Mouse (Mus musculus): ENCODE results near the gene Shb. TPM values are rescaled to one million over a fixed set of nuclear protein-coding genes. Genes with fewer than 3 reads are reported as not detected.
A peak's percentile ranks its signal among the peaks of the same experiment; 100 is the strongest.

Shb gene
- polyA plus RNA-seq, 1 experiment from 2014 or later: 7.2 TPM

DNA sequence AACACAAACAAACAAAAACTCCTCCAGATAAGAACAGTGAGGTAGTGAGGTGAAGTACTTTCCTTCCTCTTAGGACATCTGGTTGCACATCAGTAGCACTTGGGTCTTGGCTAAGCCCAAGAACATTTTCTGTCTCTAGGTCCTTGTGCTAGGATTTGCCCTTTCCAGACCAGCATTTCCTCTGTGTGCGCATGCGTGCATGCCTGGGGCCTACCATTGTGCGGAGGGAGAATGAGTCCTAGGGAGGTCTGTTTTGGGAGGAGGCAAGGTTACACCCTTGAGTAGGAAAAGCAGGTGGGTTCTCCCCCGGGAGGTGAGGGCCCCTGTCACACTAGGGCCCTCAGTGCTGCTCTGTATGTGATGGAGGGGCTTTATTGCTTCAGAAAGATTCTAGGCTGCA is 113.2 kb downstream of the Shb start:
- H3K27ac ChIP-seq (replicated peaks): no peak overlapping the region
- H3K9me3 ChIP-seq: no peaks in the 10 kb centered on the region
- peaks cover 13% of the 10 kb centered on the region for H3K4me1 ChIP-seq (replicated peaks)
- no peaks in the 10 kb centered on the region for H3K36me3 ChIP-seq
- no peak overlapping the region for H3K4me2 ChIP-seq
- H3K9ac ChIP-seq: no peak overlapping the region
- H3K27me3 ChIP-seq: no peaks in the 10 kb centered on the region
- no peak for ATAC-seq (ENCODE audit: low FRiP score, low read depth)
- WGBS: 82% methylated on average over 4 of the region's 4 CpGs
- H3K4me3 ChIP-seq: no peak overlapping the region

DNA sequence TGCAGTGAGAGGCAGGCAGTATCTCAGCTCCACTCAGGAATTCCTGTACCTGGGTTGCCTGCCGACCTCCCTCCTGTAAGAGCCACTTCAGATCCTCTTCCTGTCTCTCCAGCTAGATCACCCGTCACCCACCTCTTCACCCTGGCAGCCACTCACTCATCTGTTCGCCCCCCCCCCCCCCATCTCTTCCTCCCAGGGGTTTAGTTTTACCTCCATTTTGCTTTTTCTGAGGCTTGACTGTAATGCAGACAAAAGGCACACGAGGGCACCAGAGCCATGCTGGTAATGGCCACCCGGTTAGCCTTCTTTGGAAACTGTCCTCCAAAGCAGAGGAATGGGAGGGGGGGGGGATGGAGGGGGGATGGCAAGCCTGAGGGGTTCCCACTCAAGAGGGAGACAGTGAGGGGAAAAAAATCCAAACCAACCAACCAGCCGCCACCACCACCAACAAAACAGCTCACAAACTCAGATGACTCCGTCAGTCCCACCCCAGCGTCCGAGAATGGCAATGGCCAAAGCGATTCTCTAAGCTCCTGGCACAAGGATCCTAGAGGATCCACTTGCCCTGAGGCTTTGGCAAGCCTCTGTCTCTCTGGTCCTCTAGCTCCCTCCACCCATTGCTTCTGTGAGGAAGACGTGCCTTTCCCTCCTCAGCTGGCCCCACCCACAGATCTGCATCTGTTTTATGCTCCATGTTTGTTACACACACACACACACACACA is 113.9 kb downstream of the Shb start:
- Histone ChIP-seq H3K36me3 (no peaks in the 10 kb centered on the region), H3K4me3 (no peak overlapping the region), H3K27ac (replicated peaks) (no peak overlapping the region), H3K9ac (no peak overlapping the region), H3K4me1 (replicated peaks) (peaks cover 13% of the 10 kb centered on the region), H3K27me3 (no peaks in the 10 kb centered on the region), H3K9me3 (no peaks in the 10 kb centered on the region), H3K4me2 (peak overlapping the region; percentile 44)
- 26% methylated on average over 10 of the region's 11 CpGs for WGBS
- peak; percentile 65; the same call in 1 of the 2 replicates for ATAC-seq (ENCODE audit: low FRiP score, low read depth)

DNA sequence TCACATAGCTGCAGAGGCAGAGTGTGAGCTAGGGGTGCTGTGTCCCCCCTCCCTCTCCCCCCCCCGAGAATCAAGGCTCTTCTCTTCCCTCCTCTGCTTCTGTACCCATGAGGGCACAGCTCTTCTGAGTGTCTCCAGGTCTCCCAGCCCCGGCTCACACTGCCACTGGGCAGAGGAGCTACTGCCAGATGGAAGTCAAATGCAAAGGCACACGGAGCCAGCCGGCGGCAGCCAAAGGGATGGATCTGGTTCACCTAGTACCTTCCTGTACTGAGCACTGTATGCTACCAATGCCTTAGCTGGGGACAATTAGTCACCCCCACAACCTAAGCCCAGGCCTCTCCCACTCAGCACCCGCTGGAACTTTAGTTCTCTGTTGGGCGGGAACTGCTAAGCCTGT is 116.0 kb downstream of the Shb start:
- H3K9ac ChIP-seq: no peak overlapping the region
- no peaks in the 10 kb centered on the region for H3K9me3 ChIP-seq
- 73% methylated on average over 7 of the region's 7 CpGs for WGBS
- H3K27me3 ChIP-seq: no peaks in the 10 kb centered on the region
- ATAC-seq (ENCODE audit: low FRiP score, low read depth): no peak
- H3K4me2 ChIP-seq: no peak overlapping the region
- no peak overlapping the region for H3K4me3 ChIP-seq
- no peak overlapping the region for H3K27ac ChIP-seq (replicated peaks)
- H3K36me3 ChIP-seq: no peaks in the 10 kb centered on the region
- peaks cover 12% of the 10 kb centered on the region for H3K4me1 ChIP-seq (replicated peaks)

DNA sequence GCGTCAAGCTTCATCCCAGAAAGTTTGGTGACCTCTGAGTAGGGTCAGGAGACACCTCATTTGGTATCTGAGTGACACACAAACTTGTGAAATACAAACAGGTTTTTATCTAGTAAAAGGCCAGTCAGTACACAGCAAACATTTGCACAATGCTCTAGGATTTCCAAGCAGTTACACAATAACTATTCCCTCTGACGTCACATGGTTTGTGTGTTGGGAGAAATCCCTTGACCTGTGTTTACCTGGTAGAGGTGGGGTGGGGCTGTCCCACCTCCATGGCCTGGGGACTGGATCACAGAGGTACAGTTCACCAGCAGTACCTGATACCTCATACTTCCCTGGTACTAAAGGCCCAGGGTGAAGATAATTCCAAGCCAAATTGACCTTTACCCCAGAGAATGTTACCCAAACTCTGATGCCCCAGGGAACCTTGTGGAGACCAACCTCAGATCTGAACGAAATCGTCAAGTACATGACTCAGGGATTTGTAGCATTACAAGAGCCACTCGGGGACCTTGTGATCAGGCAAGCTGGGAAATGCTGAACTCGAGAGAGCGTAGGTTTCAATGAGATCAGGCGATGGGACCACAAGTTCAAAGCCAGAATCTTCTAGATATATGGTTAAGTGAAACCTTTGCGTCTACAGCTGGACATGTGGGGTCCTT is 118.5 kb downstream of the Shb start:
- Histone ChIP-seq H3K9me3 (no peaks in the 10 kb centered on the region), H3K9ac (no peak overlapping the region), H3K4me2 (no peak overlapping the region), H3K4me3 (no peak overlapping the region), H3K36me3 (no peaks in the 10 kb centered on the region), H3K4me1 (replicated peaks) (peaks cover 13% of the 10 kb centered on the region), H3K27me3 (no peaks in the 10 kb centered on the region), H3K27ac (replicated peaks) (no peak overlapping the region)
- ATAC-seq (ENCODE audit: low FRiP score, low read depth): no peak
- WGBS: 83% methylated on average over 9 of the region's 9 CpGs

DNA sequence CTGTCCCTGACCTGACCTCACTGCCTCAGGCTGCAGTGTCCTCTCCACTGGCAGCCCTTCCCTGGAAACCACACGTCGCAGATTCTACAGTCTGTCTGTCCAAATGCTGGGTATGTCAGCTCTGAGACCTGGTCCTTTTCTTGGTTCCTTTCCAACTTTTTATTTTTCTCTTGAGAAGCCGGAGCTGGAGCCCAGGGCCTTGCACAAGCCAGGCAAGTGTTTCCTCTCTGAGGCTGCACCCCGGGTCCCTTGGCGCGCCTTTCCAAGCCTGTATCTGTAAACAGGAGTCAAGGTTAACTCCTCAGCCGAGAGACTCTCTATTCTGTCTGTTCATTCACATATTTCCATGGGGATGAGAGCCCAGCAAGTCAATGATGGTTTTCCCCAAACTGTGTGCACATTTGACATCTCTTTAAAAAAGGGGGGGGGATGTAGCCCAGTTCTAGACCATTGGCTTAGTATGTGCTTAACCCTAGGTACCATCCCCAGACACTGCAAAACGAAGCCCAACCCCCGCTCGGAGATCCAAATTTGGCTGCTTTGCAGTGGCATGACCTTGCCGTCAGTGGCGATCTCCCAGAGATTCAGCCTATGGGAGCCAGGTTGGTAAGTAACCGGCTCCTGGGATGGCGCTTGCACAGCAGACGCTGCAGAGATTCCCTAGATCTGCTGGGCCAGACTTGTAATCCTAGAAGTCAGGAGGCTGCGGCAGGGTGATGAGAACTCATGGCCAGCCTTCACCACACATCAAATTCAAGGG is 119.7 kb downstream of the Shb start:
- 71% methylated on average over 16 of the region's 16 CpGs for WGBS
- ATAC-seq (ENCODE audit: low FRiP score, low read depth): no peak

DNA sequence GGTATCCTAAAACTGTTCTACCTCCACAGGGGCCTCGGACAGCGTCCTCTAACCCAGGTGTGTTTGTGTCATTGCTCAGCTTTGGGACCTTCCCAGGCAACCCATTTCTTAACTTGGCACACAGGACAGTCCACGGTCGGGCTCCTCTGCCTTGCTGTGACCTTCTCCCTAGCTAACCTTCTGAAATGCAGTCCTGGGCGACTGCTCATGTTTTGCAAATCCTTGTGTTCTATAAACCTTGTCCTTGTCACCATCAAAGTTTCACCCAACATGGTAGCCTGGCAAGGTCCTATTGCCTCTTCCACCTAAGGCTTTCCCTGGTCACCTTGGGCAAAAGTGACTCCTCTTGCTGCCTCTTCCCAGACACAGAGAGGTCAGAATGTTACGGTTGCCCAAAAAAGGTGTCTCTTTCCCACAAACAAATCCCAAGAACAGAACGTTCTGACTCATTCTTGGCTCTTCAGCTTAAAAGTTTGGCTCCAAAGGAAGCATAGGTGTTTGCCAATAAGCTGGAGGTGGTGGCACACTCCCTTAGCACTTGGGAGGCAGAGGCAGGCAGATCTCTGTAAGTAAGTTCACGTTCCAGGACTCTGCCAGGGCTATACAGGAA is 121.0 kb downstream of the Shb start:
- 90% methylated on average over 8 of the region's 8 CpGs for WGBS
- Histone ChIP-seq H3K27me3 (no peaks in the 10 kb centered on the region), H3K4me1 (replicated peaks) (peaks cover 24% of the 10 kb centered on the region), H3K4me2 (no peak overlapping the region), H3K36me3 (no peaks in the 10 kb centered on the region), H3K9ac (no peak overlapping the region), H3K27ac (replicated peaks) (no peak overlapping the region), H3K9me3 (no peaks in the 10 kb centered on the region), H3K4me3 (no peak overlapping the region)
- no peak for ATAC-seq (ENCODE audit: low FRiP score, low read depth)

More for the DNA sequence above, 119.7 kb downstream of the Shb start:
- Histone ChIP-seq H3K9me3 (no peaks in the 10 kb centered on the region), H3K4me3 (no peak overlapping the region), H3K27ac (replicated peaks) (no peak overlapping the region), H3K27me3 (no peaks in the 10 kb centered on the region), H3K4me2 (no peak overlapping the region), H3K36me3 (no peaks in the 10 kb centered on the region), H3K9ac (no peak overlapping the region), H3K4me1 (replicated peaks) (peaks cover 10% of the 10 kb centered on the region)

DNA sequence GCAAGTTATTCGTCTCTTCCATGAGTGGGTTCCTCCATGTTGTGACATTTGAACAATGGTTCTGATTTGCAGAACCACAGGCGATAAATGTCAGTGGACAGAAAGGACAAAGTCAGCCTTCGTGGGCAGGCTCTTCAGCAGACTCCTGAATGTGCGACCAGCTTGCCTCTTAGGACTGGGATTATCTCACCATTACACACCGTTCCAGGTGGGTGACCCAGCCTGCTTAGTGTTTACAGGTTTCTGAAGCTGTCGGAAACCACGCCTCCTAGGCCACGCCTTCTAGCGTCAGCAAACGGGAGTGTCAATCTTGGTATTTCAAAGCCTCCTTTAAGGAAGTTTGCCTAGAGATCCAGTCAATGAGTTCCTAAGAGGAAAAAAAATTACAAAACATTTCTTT is 123.0 kb downstream of the Shb start:
- Histone ChIP-seq H3K36me3 (no peaks in the 10 kb centered on the region), H3K4me1 (replicated peaks) (peaks cover 34% of the 10 kb centered on the region), H3K9me3 (no peaks in the 10 kb centered on the region), H3K4me2 (peak overlapping the region; percentile 96), H3K4me3 (peak overlapping the region; percentile 99), H3K27me3 (no peaks in the 10 kb centered on the region), H3K9ac (peak overlapping the region; percentile 98), H3K27ac (replicated peaks) (peak overlapping the region; percentile 96)
- no peak for ATAC-seq (ENCODE audit: low FRiP score, low read depth)
- WGBS: under 1% methylated on average over 10 of the region's 10 CpGs

DNA sequence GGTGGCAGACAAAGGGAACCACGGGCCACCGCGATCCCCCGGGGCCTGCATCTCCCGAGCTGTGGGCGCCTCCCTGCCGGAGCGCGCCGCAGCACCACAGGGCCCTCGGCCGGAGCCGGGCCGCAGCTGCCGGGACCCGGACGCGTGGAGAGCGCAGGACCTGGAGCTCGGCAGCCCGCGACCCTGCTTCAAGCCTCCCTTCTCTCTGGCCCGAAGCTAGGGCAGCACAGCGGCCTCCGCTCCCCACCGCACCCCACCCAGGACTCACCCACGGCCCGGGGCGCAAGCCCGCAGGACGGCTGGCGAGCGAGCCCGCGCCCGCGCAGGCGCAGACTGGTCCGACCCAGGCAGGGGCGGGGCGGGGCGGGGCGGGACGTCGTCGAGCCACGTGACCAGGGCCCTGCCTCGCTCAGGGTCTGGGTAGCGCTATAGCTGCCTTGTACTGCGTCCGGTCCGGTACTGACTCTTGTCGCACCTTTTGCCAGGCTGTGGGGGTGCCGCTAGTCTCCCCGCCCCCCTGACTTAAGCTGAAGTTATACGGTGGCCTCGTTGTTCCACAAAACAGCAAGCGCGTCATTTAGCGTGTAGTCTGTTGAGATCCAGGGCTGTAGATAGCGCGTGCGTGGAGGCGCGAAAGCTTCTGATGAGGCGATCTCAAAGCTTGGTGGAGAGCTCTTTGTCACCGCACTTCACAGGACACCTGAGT is 123.7 kb downstream of the Shb start, which contains the start of gene Slc25a51:
Slc25a51 (minus strand) TSS at position 340 of the 706 bp plus-strand sequence.
- peak within 1 kb of the TSS; percentile 99 for H3K4me3 ChIP-seq
- no peaks in the 10 kb centered on the region for H3K27me3 ChIP-seq
- H3K9ac ChIP-seq: peak within 1 kb of the TSS; percentile 98
- H3K36me3 ChIP-seq: peaks cover 4% of the 10 kb centered on the region
- H3K4me1 ChIP-seq (replicated peaks): peaks cover 34% of the 10 kb centered on the region
- WGBS: under 1% methylated on average over 44 of the region's 67 CpGs
- H3K27ac ChIP-seq (replicated peaks): peak within 1 kb of the TSS; percentile 96
- H3K9me3 ChIP-seq: no peaks in the 10 kb centered on the region
- H3K4me2 ChIP-seq: peak within 1 kb of the TSS; percentile 96
- peak; percentile 98 for ATAC-seq (ENCODE audit: low FRiP score, low read depth)

DNA sequence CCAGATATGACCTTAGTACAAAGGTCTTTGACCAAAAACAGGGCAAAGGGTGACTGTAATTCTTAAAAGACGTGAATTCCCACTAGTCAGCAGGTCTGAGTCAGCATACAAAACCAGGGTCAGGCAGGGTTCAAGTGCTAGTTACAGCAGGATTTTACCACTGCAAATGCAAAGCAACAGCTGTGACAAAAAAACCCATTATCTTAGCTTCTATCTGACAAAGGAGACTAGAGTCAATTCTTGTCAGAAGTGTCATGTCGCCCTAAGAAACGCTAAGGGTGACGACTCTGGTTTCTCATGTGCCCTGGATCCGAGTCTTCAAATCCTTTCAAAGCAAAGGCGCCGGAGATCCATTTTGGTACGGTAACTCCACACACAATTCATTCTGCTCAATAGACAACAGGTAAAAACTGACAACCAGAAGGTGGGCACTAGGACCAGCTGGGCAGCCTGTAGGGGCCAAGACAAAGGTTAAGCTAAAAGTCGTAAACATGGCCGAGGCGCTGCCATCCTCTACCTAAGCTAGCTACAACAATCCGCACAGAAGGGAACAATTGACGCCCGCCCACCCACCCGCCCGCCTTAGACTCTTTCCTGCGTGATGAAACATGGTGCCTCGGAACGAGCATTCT is 124.5 kb downstream of the Shb start:
- WGBS: under 1% methylated on average over 19 of the region's 19 CpGs
- H3K36me3 ChIP-seq: peaks cover 11% of the 10 kb centered on the region
- H3K9me3 ChIP-seq: no peaks in the 10 kb centered on the region
- peak overlapping the region; percentile 96 for H3K4me2 ChIP-seq
- H3K27ac ChIP-seq (replicated peaks): peak overlapping the region; percentile 96
- peak overlapping the region; percentile 99 for H3K4me3 ChIP-seq
- ATAC-seq (ENCODE audit: low FRiP score, low read depth): no peak
- no peaks in the 10 kb centered on the region for H3K27me3 ChIP-seq
- peaks cover 34% of the 10 kb centered on the region for H3K4me1 ChIP-seq (replicated peaks)
- peak overlapping the region; percentile 98 for H3K9ac ChIP-seq

DNA sequence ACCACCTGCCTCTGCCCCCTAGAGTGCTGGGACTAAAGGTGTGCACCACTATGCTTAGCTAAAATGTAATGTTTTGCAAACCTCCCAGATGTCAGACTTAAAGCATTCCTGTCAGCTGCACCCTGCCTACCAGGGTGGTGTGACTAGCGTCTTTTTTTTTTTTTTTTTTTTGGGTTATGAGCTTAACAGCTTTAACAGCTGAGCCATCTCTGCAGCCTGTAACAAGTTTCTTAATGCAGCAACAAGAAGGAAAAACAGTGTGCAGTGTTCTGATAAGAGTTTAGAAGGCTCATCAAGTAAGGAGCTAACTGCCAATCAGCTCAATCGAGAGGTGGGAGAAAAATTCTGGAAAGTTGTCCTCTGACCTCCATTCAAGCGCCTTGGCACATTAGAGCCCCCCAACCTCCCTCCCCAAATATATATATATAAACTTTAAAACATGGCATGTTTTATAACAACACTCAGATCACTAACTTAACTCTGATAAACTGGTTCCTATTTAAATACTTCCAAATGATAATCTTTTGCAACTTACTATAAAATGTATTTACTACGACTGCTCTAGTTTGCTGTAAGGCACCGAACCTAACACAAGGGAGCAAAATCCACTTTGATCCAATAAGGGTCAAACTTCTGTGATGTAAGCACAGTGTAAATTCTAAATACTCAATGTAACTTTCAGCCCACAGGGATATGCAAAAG is 125.1 kb downstream of the Shb start:
- H3K4me2 ChIP-seq: peak overlapping the region; percentile 96
- peak overlapping the region; percentile 99 for H3K4me3 ChIP-seq
- peak overlapping the region; percentile 98 for H3K9ac ChIP-seq
- no peaks in the 10 kb centered on the region for H3K27me3 ChIP-seq
- peak overlapping the region; percentile 96; the same call in 1 of the 2 replicates for H3K27ac ChIP-seq (replicated peaks)
- H3K4me1 ChIP-seq (replicated peaks): peaks cover 34% of the 10 kb centered on the region
- 55% methylated on average over 5 of the region's 5 CpGs for WGBS
- ATAC-seq (ENCODE audit: low FRiP score, low read depth): no peak
- H3K36me3 ChIP-seq: peaks cover 16% of the 10 kb centered on the region
- H3K9me3 ChIP-seq: no peaks in the 10 kb centered on the region

Measured in hindbrain, embryonic 15.5 days (tissue).